Mouse (Mus musculus) adipocyte (in vitro differentiated cells): ENCODE data around the gene Recql5.

Source experiments
- DNase-seq: peaks from one replicate; pipeline ENCODE4 v3.0.0-alpha.2; 2016; ENCODE audit warnings: low spot score

Gene Recql5

DNA sequence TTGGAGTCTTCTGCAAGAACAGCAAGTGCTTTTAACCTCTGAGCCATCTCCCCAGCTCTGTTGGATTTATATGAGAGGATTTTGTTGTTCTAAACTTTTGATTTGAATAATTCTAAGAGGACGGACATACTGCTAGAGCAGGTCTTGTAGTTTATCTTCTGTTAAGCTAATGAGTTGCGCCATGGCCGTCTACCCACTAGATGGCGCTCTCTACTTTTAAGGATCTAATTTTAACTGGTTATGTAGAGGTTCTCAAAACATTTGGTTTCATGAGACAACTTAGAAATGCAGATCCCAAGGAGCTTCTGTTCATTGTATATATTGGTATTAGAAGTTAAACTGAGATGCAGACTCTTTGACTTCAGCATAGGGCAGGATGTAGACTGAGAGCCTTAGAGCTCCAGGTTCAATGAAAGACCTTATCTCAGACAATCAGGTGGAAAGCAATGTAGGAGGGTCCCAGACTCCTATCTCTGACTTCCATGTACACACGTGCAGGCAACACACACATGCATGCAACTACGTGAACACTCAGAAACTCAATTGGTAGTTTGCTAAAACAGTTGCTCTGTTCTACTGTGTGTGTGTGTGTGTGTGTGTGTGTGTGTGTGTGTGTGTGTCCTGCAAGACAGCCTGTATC is 6.5 kb upstream of the Recql5 start:
- peak; percentile 78 for DNase-seq

DNA sequence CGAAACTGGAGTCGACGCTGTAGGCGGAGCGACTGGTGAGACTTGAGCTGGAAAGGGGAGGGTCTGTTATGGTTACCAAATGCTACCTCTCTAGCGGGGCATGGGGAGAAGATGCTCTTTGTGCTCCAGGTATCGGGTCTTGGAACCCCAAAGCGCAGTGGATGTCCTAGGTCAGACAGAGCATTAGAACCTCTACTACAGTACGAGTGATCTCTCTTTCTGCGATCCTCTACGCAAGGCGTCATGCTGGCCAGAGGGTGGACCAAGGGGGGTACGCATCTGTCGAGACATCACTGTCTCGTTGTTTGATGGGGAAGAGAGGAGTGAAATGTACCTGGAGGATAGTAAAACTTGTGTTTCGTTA is 452 bp upstream of the Recql5 start:
- no peak for DNase-seq

DNA sequence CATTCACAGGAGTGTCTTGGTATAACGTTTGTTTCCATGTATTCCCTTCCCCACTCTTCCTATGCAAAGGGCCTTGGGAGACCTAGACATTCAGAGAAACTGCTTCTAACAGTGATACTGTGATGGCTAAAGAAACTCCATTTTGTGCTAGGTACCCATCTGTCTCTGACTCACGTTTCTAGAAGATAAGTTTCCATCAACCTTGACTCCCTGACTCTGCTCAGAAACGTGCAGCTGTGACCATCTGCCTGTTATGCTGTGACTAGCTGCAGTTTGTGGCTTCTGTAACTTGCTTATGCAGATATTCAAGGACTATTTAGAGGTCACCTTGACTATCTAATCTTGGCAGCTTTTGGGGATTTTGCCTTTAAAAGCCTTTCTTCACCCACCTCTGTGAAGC is 2.0 kb downstream of the Recql5 start:
- no peak for DNase-seq

GRCm38 (mm10) chr11:115929818-115930217 is 3.5 kb downstream of the Recql5 start:
- no peak for DNase-seq

DNA sequence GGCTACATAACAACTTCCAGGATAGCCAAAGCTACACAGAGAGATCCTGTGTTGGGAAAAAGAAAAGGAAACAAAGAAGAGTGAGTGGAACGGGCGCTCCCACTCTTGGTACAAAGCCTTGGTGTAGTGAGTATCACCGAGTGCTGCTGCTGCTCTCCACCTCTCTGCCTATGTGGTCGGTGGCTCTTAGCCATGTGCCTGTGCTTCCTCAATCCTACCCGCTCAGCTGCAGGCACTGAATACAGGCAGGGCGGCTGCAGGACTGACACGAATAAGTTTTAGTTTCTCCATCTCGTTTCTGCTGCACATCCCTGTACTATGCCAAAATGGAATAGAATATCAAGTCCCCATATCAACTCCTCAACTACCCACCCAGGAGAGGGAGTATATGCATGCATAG is 4.2 kb downstream of the Recql5 start:
- no peak for DNase-seq

- no peak for DNase-seq
These were observed 11.3 kb downstream of the Recql5 start for GRCm38 (mm10) chr11:115921986-115922385.

DNA sequence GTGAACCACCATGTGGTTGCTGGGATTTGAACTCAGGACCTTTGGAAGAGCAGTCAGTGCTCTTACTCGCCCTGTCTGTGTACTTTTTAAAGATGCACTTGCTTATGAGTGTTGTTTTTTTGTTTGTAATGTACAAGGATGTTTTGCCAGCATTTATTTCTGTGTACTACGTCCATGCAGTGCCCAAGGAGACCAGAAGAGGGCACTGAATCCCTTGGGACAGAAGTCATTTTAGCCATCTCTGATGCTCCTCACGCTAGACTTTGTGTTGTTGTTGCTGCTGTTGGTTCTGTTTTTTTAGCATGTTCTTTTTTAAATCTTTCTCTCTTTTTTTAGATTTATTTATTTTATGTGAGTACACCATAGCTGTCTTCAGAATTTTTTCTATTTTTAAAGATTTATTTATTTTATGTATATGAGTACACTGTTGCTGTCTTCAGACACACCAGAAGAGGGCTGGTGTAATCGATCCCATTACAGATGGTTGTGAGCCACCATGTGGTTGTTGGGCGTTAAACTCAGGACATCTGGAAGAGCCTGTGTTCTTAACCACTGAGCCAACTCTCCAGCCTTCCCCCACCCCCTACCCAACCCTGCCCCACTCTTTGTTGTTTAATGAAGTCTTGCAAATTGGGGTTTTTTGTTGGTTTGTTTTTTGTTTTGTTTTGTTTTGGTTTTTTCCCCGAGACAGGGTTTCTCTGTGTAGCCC is 13.0 kb downstream of the Recql5 start:
- DNase-seq, result peak; percentile 78

DNA sequence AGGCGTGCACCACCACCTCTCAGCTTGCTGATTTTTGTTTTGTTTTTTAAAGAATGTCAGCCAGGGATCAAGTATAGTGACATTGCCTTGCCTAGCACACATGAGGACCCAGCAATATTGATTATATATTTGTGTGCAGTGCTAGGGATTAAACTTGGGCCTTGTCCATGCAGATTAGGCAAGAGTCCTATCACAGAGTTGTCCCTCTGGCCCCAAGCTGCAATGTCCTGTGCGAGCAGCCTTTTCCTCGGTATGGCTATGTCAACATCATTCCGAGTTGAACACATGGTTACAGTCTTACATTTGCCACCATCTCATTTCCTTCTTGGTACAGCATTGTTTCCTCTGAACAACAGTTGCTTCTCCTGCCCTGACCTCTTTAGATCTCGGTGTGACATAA is 14.2 kb downstream of the Recql5 start:
- DNase-seq, result no peak

GRCm38 (mm10) chr11:115918637-115919036 is 14.6 kb downstream of the Recql5 start:
- DNase-seq, result no peak

GRCm38 (mm10) chr11:115916579-115916978 is 16.7 kb downstream of the Recql5 start:
- DNase-seq, result no peak

DNA sequence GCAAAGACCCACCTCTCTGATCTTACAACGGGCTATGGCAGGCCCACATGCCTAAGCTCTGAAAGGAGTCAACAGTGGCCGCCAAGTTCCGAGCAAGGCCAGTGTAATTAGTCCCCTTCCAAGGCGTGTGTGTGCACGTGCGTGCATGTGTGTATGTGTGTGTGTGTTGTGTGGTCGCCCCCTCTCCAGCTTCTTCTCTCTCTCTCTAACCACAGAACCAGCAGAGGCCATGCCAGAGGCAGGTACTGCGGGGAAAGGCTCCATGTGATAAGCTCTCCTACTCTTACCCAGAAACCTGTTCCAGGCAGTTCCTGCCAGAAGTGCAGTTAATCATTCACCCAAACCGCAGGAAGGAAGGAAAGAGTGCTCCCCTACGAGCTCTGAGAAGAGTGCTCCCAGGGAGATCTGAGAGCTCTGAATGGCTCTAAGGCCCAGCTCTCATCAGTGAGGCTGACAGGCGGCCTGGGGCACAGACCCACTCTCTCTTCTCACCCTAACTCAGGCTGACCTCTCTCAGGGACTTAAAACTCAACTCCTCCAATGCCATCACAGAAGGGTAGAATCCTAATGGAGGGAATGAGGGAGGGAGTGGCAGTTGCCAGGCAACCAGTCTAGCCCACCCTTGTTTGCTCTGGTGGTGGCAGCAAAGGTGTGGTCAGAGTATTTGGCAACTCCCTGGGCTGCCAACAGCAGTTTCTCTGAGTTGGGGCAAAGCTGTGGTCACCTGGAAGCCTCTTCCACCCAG is 21.5 kb downstream of the Recql5 start, which contains the start of gene Smim6:
TSS of gene Smim6 (plus strand) at position 386 of the 745 bp plus-strand sequence.
- DNase-seq, result no peak

GRCm38 (mm10) chr11:115911134-115911561 is 22.1 kb downstream of the Recql5 start:
- no peak for DNase-seq

- DNase-seq, result no peak
These were observed 26.8 kb downstream of the Recql5 start for GRCm38 (mm10) chr11:115906521-115906920.

- no peak for DNase-seq
These were observed 27.2 kb downstream of the Recql5 start for GRCm38 (mm10) chr11:115906116-115906515.

DNA sequence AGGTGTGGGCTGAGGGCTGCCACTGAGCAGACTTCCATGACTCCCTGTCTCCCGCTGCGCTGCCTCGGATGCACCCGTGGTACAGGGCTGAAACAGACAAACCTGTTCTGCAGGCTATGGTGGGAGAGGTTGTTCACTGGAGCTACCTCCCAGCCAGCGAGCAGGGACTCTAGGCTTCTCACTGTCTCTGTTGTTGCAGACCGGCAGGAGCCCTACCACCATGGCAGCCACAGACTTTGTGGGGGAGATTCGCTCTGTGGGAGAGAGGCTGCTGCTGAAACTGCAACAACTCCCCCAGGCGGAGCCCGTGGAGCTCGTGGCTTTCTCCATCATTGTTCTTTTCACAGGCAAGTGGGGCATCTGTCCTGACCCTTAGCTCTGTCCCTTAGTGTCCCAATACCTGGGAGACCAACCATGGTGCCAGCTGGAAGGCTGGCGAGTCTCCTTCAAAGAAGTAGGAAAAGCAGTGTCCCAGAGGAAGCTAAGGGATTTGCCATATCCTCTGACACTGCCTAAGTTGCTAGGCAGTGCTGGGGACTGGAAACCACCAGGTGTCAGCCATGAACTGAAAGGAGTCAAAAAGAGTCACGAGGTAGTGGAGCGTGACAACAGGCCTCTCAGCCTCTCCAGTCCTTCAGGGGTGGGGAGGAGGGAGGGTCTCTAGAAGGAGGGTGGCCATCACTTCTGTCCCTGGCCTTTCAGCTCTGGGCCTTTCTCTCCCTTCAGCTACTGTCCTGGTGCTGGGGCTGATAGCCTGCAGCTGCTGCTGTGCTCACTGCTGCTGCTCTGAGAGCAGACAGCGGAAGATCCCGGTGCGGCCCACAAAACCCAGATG is 28.1 kb downstream of the Recql5 start:
- no peak for DNase-seq

GRCm38 (mm10) chr11:115904231-115904955 is 28.9 kb downstream of the Recql5 start:
- no peak for DNase-seq

DNA sequence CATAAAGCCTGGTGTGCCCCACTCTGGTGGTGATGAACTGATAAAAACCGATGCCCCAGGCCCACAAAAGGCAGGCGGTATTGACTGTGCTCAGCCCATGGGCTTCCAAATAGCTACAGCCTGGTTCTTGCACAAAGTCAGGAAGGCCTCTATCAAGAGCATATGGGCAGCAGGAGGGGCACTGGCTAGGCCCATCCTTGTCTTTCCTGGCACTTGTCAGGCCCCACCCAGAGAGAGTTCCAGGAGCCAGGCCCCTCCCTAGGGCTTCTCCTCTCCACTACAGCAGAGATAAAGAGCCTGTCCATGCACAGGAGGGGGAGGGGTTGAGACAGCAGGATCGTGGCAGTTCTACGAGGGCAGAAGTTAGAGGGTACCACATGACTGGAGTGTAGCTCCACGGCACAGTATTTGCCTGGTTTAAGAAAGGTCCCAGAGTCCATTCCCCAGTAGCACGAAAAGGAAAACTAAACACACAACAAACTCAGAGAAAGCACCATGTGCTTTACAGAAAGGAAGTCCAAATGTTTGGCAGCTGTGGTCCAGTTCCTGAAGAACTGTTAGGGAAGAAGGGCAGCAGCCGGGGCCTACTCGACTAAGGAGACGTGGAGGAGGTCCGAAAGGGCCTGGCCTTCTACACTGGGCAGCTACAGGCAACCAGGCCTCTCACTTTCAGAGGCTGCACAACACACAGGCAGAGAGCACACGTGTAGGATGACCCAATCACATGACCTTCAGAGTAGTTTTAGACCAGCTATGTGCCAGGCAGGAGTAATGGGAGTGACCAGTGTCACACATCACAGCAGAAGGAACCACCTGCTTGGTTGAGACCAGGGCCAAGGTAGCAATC is 29.7 kb downstream of the Recql5 start:
- peak; percentile 90 for DNase-seq

DNA sequence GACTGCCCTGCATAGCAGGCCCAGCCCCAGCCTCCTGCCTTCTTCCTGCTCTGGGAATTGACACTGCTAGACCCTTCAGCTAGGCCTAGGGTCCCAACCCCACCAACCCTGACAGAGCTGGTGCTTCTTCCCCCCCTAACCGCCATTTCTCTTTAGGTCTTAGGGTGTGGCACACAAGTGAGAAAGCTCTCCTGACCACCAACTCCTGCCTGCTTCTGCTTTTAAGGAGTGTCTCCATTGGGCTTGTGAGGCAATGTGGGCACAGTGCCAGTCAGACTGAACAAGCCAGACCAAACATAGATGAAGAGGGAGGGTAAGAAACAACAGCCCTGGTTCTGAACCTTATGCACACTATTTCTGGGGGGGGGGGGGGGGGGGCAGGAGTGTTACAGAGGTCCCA is 30.4 kb downstream of the Recql5 start:
- DNase-seq, result peak; percentile 98

DNA sequence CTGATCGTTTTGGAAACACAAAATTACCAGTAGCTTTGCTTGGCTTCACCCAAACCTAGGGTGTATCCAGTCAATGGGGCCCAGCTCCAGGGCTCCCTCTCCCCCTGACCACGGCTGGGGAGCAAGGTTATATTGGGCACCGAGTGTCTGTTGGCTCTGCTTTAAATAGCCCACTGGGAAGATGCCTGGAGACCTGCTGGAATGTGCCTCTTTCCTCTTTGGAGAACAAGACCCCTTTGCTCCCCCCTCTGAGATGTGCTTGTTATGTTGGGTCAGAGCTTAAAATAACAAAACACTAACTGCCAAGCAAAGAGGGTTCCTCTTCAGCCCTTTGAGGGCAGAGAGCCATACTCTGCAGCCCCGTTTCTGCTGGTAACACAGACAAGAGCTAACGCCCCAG is 31.1 kb downstream of the Recql5 start:
- DNase-seq, result peak; percentile 39

DNA sequence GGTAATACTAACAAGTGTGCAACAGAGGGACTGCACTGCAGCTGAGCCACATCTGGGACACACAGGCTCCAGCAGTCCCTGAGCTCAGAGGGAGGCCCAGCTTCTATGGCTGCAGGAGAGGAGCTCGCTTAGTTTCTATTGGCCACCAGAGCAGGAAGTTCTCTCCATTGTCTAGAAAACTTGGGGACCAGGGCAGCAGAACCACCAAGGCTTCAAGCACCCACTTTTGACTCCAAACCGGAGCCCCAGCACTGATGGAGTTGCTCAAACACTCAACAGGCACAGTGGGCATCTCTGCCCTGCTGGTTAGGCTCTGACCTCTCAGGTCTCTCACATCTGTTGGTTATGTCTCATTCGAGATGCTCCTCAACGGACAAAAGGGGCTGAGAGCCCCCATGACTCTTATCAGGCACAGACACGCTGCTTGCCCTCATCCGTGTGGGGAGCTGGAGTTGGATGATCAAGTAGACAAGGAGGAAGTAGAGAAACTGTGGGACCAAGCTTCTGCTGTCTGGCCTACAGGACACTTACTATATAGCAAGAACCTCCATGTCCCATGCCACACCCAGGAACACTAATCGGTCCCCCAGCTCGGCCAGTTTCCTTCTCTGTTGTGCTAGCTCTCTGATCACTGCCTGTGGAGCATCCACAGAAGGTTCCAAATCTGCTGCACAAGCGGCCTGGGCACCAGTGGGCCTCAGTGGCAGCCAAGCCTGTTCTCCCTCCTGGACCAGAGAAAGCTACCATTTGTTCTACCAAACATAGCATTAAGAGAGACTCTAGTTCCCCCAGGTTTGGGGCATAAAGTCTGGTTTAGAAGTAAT is 31.7 kb downstream of the Recql5 start:
- DNase-seq, result no peak
